Mouse (Mus musculus) thymus, postnatal 36 days (tissue): ENCODE measurements around the gene Snx21.

ENCODE experiments used
- DNase-seq, 2 experiments: peaks; one replicate each; pipeline ENCODE4 v3.0.0; 2022; ENCODE audit warnings: mixed read lengths in 2 of 2

Snx21 gene

DNA sequence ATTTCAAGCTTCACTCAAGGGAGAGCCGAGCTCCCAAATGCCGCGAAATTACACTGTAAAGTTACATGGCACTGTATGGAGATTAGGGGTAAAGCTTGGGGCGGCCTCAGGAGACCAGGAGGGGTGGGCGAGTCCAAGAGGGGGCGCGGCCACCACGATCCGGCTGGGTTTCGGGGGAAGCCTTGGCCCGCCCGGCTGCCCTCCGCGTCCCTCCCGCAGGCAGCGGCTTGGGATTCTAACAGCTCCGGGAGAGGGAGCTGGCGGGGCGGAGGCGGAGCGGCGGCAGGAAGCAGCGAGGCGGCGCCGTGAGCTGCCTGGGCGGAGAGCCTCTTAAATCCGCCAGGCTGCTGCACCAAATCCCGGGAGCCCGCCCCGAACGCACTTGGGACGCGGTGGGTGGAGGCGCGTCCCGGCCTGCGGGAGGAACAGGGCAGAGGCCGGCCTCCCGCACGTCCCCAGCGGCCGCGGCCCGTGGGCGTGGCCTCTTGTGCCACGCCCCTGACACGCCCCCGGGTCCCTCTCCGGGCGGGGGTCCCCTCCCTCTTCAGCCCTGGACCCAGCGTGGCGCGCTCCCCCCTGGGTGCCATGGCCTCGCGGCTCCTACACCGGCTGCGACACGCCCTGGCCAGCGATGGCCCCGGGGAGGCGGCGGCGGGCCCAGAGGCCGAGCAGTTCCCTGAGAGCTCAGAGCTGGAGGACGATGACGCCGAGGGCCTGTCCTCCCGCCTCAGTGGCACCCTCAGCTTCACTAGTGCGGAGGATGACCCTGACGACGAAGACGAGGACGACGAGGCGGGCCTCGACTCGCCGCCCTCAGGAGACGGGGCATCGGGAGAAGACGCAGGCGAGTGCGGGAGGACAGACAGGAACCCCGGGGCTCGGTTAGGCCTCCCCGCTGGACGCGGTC is at the start of gene Snx21:
Gene Snx21 (plus strand): TSS at position 343 of the 907 bp plus-strand sequence.
- peak; percentile 72 to 74 for DNase-seq

DNA sequence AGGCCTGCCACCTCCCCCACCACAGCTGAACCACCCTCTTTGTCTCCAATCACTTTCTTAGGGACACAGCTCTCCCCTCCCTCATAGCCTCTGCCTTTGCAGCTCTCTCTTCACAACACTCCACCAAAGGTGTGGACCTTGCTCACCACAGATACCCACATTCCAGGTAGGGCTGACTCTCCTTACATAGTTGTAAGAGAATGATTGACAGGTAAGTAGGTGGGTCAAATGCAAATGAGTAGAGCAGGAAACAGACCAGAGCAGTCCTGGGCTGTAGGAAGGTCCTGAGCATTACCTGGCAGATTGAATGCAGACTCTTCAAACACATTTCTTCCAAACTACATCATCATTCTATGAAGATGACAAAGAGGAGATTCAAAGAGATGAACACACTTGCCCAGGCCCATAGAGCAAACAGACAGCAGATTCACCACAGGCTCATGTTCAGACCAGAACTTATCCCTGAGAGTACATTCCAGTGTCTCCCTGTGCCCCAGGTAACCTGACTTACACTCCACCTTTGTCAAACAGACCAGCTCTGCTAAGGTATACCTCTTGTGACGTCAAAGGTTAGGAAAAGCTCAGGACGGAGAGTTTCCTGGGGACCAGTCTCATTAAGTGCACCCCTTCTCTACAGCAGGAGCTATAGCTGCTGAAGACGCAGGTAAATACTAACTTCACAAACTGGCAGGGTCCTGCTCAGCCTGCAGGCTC is 48.1 kb upstream of the Snx21 start:
- DNase-seq: no peak

DNA sequence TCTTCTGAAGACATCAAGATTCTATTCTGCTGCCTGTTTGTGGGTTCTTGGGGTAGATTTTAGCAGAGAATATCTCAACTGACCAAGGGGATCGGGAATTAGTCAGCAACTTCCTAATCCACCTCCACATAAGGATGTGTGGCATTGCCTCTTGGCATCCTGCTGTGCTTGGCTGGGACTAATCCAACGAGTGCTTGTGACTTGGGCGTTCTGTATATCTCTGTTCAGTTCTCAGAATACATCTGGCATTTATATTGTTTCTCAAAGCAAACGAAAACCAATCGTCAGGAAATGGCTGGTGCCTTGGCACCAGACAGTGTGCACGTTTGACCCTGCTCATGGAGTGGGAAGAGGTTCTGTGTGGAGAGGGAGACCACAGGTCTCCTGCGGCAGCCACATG is 45.7 kb upstream of the Snx21 start:
- no peak for DNase-seq

DNA sequence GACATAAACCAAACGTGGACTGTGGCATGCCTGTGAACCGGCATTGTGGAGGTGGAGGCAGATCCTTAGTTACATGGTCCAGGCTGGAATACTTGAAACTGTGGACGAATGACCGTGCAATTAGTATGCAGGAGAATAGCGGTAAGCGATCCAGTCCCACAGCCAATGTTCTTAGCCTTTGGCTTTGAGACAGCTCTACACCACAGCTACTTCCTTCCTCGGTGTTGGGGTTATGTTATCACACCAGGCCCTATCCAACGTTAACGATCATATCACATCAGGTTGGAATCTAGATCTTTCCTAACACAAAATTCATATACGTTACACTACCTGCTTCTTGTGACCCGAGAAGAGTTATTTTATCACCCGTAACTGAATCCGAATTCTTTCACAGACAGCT is 40.6 kb upstream of the Snx21 start:
- no peak for DNase-seq

DNA sequence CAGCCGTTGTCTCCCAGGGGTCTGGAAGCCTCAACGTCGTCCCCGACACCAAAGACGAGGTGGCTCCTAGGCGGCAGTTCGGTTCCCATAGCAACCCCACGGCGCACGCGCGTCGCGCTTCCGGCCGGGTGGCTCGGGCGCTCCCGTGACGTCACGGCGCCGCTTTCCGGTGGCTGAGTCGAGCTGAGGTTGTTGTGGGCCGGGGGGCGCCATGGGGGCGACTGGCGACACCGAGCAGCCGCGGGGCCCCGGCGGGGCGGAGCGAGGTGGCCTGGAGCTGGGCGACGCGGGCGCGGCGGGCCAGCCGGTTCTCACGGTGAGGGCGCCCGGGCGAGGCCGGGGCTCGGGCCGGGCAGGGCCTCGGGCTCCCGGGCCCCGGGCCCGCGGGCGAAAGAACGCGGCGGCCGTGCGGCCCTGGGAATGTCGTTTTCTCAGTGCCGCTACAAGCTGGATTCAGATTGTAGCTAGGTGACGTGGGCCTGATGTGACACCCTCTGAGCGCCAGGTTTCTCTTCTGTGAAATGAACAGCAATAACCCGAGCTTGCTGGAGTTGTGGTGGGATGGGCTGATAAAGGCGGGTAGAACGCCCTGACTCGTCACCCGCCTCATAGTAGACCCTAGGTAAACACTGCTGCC is 39.7 kb upstream of the Snx21 start, which contains the start of the genes Wfdc3 and Dnttip1:
Gene Wfdc3 (minus strand): TSS at position 89 of the 637 bp plus-strand sequence.
Gene Dnttip1 (plus strand): TSS at position 141 of the 637 bp plus-strand sequence.
- DNase-seq: peak; percentile 96

DNA sequence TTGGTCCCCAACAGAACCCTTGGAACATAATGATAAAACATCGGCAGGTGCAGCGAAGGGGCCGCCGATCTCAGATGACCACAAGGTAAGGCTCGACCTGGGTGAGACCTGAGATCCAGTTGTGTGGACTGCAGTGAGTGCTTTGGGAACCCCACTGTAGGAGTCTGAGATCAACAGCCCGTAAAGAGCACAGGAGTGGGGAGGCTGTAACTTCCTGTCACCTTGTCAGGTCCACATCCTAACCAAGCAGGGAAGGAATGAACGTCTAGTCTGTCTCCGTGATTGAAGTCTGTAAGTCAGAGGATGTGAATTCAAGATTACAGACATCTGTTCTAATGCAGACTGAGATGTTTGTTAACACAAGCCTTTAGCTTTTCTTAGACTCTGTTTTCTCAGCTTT is 38.9 kb upstream of the Snx21 start:
- no peak for DNase-seq

DNA sequence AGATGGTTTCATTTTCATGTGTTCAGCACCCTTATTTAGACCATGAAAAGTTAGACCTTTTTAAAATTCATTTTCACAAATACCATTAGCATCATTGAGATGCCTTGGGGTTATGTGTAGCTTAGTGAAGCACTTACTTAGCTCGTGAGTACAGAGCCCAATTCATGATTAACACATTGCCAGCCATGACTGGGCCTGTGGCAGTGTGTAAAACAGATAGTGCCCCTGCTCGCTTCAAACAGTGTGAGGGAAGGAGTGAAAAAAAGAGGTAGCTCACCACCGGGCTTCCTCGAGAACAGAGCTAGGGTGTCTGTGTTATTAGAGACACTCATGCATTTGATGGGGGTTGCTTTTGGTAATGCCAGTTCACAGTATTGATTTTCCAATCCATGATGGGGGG is 37.4 kb upstream of the Snx21 start:
- DNase-seq: no peak

DNA sequence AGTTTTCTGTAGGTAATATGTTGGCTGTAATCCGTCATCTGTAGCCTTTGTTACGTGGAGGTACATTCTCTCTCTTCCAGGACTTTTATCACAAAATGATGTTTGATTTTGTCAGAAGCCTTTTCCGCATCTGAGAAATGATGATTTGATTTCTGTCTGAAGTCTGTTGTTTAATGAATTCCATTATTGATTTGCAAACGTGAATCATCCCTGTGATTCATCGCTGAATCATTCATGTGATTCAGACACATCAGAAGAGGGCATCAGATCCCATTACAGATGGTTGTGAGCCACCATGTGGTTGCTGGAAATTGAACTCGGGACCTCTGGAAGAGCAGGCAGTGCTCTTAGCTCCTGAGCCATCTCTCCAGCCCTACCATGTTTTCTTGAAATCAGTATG is 36.6 kb upstream of the Snx21 start:
- no peak for DNase-seq

DNA sequence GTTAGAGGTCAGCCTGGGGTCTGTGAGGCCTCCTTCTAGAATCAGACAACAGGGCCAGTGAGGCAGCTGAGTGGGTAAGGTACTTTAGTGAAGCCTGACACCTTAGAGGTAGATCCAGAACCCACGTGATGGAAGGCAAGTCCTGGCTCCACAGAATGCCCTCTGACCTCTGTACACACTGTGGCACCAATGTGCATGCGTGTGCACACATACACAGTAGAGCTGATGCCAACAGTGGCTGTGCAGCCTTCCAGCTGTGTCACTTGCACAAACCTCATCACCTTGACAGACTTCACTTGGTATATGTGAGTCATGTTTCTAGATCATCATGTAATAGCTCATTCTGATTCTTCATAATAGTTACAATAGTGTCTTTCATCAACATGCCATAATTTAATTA is 33.2 kb upstream of the Snx21 start:
- DNase-seq: no peak

DNA sequence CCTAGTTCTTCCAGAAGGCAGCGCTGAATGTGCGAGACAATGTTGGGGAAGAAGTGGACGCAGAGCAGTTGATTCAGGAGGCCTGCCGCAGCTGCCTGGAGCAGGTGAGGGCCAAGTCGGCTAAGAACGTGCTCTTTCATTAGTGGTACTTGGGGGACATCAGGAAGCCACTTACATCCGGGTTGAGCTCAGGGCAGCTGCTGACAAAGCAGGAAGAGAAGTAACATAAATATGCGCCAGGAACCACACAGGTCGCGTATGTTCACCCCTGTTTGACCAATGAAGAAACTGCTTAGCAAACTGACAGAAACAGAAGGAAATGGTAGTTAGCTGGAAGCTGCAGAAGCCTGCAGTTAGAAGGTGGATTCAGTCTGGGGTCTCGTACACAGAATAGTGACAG is 31.5 kb upstream of the Snx21 start:
- DNase-seq: no peak

DNA sequence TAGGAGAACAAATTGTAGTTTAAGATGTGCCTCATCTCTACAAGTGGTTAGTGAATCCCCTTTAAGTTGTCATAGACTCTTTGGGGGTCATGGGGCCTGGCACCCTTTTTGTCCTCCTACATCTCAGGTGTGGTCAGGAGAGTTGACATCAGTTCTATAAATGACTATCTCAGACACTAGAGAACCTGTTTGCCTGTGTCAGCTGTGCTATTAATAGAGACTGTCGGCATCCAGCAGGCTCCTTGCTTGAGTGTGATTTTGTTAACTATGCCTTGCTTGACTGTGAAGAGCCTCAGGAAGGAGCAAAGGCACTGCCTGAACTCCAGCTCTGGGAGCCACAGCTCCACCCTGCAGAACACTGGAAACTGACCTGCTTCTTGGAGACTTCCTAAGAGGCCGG is 30.8 kb upstream of the Snx21 start:
- no peak for DNase-seq

DNA sequence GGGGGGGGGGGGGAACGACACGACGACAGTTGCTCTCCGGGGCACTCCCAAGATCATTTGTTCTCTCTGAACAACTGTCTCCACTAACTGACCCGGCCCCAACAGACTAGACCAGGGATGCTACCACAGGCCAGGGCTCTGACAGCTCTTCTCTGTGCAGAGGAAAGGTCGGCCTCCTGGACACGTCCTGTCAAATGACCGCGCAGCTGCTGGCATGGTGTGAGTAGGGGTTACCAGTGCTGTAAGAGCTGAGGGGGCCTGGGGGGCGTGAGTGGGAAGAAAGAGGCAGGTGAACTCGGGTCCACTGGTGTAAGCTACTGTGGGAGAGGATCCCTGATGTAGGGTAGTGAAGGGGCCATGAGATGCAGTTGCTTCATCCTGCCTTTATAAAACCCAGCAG is 27.8 kb upstream of the Snx21 start:
- DNase-seq: no peak

DNA sequence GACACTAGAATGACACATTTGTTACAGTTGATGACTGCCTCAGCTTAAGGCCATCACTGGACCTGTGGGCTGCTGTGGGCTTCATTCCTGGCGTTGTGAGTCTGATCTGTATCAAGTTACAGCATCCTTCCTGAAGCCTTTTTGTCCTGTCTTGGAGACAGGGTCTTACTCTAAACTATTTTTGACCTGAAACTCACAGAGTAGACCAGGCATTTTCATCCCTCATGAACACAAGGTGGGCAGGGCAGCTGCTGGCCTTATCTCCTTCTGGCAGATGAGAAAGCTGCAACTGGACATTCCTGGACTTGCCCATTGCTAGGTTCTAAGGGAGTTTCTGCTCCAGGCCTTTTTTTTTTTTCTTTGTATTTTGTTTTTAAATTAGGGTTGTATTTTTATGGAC is 26.9 kb upstream of the Snx21 start:
- no peak for DNase-seq

DNA sequence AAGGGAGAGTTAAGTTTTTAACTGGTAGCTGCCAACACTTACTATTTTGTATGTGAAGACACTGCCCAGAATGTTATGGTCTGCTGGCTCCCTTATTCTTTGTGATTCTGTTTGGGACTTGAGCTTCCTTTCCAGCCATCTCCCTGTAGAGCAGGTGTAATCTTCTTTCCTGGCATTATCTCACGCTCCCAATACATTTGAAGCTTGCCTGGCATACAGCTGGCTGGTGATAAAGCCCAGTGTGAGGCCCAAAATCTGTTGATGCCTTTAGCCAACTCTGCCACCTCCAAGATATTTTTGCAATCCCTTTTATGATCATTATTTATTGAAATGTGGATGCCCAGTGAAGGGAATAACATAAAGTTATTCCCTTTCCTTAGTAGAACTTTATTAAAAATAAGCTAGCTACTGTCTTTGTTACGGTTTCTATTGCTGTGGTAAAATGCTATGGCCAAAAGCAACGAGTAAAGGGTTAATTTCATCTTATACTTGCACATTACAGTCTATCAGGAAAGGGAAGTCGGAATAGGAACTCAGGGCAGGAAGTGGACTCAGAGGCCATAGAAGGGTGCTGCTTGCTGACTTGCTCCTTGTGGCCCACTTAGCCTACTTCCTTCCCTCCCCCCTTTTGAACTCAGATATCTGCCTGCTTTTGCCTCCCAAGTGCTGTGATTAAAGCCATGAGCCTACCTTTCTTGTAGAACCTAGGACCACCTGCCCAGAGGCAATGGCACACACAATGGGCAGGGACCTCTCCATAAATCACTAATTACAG is 25.4 kb upstream of the Snx21 start:
- no peak for DNase-seq

DNA sequence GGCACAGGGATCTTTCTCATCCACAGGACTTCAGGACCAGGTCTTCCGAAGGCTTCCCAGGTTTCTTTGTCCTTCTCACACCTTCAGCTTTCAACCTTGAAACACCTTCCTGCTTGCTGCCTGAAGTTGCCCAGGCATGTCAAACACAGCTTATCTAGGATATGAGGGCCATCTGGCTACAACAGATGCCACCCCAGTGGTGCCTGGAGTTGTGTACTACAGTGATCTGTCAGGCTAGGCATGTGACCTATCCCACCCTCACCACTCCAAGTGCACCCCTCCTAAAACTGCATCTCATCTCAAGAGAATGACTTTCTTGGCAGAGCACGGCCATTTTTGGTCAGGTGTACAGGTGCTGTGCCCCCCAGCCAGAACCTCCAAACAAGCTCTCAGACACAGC is 24.1 kb upstream of the Snx21 start:
- no peak for DNase-seq

DNA sequence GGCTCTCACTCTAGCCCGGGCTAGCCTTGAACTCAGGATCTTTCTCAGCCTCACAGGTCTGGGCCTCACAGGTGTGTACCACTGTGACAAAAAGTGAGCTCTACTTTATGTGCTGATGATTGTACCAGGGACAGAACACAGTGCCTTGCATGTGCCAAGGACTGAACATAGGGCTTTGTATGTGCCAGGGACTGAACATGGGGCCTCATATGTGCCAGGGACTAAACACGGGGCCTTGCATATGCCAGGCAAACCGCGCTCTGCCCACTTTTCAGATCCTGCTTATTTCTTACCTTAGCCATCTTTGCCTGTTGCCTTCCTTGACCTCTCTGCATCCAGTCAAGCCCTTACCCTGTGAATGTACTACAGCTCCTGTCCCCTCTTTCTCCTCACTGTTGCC is 23.7 kb upstream of the Snx21 start:
- DNase-seq: no peak

DNA sequence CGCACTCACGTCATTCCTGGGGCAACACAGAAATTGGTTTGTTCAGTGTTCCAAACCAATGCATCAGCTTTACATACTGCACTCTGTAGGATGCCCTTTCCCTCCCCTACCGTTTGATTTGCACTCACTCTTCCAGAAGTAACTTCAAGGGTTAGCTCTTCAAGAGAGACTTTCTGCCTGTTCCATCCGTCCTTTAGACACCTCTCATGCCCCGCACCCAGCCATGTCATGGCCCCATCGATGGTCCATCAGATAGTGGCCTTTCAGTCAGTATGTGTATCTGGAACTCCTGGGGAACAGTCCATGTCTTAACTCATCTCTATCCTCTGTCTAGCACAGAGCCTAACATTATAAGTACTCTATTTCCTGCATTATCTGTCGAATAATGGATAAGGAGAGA is 23.0 kb upstream of the Snx21 start:
- no peak for DNase-seq

DNA sequence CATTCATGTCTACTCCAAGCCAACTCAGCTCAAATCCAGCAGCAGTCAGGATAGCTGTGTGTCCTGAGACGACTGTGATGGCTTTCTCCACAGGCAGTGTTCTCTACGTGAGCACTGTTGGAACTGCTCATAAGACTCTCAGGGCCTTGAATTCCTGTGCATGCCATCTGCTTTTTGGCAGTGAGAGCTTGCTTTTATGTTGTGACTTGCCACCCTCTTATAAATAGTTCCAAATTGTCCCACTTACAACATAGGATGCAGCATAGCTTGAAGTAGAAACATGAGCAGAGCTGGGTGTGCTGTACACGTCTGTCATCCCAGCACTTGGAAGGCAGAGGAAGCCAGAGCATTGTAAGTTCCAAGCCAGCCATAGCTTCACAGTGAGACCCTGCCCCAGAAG is 19.8 kb upstream of the Snx21 start:
- no peak for DNase-seq

DNA sequence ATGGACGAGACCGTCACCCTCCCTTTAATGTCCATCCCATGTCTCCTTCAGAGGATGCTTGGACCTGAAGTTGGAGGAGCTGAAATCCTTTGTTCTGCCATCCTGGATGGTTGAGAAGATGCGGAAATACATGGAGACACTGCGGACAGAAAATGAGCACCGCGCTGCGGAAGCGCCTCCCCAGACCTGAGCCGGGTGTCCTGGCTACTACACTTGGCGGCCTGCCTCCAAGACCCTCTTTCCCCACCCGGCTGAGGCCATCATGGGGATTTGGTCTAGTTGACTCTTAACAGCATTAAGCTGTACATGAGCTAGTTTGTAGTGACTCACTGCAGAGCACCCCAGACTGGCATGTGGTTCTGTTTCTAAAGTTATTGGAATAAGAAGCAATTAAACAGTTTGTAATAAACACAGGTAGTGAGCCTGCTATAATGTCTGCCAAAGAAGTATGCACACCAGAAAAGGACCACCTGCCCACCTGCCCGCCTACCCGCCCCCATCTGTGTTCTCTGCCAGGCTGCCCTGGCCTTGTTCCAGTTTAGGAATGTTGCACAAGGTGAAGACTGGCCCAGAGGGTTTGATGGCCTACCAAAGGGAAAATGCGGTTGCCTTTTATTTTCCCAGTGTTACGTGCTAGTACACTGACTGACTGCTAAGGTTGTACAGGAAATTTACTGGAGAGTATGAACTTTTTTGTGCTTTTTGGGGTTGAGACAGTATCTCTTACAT is 17.6 kb upstream of the Snx21 start:
- no peak for DNase-seq

DNA sequence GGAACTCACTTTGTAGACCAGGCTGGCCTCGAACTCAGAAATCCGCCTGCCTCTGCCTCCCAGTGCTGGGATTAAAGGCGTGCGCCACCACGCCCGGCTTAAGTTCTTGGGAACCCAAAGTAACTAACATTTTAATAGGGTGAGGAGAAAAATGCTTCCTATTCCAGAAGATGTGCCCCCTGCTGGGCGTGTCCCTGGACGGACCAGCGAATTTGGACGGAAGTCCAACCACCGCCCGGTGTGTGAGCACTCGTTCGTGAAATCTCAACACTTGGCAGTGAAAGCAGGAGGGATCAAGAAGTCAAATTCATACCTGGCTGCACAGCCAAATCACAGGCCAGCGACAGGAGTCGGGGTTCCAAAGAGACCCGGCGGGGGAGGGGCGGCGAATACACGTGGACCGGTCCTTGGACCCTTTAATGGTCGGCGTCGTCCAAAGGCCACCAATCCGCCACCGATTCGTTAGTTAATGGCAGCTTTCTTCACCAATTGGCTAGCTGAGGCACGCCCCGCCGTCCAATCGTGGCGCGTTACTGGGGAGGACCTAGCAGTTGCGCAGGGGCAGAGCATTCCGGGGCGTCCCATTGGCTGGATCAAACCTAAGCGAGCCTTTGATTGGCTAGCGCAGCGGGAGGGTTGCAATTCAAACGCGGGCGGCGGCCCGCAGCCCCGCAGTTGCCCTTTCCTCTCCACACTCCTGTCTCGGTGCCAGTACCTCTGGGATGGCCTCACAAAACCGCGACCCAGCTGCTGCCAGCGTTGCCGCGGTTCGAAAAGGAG is 16.2 kb upstream of the Snx21 start, which contains the start of gene Ube2c:
Gene Ube2c (plus strand): TSS at position 641 of the 780 bp plus-strand sequence.
- DNase-seq: peak; percentile 95 to 97

DNA sequence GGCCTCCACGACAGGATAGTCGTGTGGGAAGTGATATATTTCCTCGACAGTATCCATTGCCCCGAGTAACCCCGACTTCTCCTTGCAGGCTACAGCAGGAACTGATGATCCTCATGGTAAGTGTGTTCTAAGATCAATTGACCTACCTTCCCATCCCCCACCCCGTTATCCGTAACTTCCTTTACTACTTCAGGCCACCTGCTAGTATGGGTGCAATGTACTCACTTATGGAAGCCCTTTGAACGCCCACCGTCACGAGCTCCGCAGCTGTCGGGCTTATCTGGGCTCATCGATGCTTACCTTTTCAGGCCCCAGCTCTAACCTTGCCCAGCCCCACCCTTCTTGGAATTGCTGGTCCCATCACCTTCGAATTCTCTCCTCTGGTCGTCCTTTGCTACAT is 15.3 kb upstream of the Snx21 start:
- no peak for DNase-seq
